In genomic region chr8:122074442-122074841, GRCm38 (mm10) we compare ENCODE assay signal across 21 mouse cellular contexts.
DNase-seq lines count a peak whose midpoint lies in the region; ATAC-seq and TF ChIP-seq lines count a peak whose summit lies in the region.
"Had no signal": no experiment of that assay in that cellular context is flagged by ENCODE, and none has a peak within 500 bp of the region (broad histone marks: within the 10 kb centered on the region; RNA-seq: fewer than 3 reads in every experiment).

No protein-coding gene starts in this region.

- peaks cover 15% of the 10 kb centered on the region for H3K4me1 ChIP-seq in lung, embryonic 16.5 days (replicated peaks; ENCODE audit: control insufficient read depth, insufficient read depth, low read length)
- H3K4me1 ChIP-seq in lung, adult 2 months (ENCODE audit: control insufficient read depth, insufficient read depth, low read length), result no peaks in the 10 kb centered on the region
- peaks cover 9% of the 10 kb centered on the region for H3K4me1 ChIP-seq in embryonic facial prominence, embryonic 14.5 days (ENCODE audit: control insufficient read depth, insufficient read depth, low read length)
- H3K4me1 ChIP-seq: forebrain, embryonic 13.5 days; liver, embryonic 13.5 days had no signal

- H3K9me3 ChIP-seq in lung, embryonic 16.5 days (ENCODE audit: control insufficient read depth, low read length), result no peaks in the 10 kb centered on the region
- no peaks in the 10 kb centered on the region for H3K9me3 ChIP-seq in embryonic facial prominence, embryonic 14.5 days (ENCODE audit: control insufficient read depth, low read length)
- H3K9me3 ChIP-seq: embryonic facial prominence, embryonic 13.5 days; forebrain, embryonic 13.5 days; G1E; heart, embryonic 15.5 days; liver, embryonic 13.5 days; midbrain, embryonic 10.5 days had no signal

- DNase-seq in lung, adult 2 months, result no peak
- peak; percentile 23 for DNase-seq in embryonic facial prominence, embryonic 14.5 days (ENCODE audit: low spot score)
- peak; percentile 13 for DNase-seq in lung, postnatal 14 days
- no peak for DNase-seq in left cerebral cortex, adult 9 months (ENCODE audit: low spot score in 2 of 2)
- DNase-seq in thymus, postnatal 4 days, result no peak
- DNase-seq in kidney, postnatal 36 days, result no peak
- DNase-seq: adrenal gland, postnatal 10 days; B cell, adult 2 months; cerebellum, adult 9-10 months; heart, postnatal 4 days; kidney, postnatal 25 days; liver, embryonic 13.5 days; thymus, postnatal 14 days had no signal

- no peak overlapping the region for H3K4me3 ChIP-seq in lung, embryonic 16.5 days (ENCODE audit: low read length)
- H3K4me3 ChIP-seq in lung, adult 2 months (replicated peaks; ENCODE audit: extremely low read depth, low read depth, low read length), result no peak overlapping the region
- no peak overlapping the region for H3K4me3 ChIP-seq in embryonic facial prominence, embryonic 14.5 days (ENCODE audit: low read depth, low read length)
- H3K4me3 ChIP-seq: embryonic facial prominence, embryonic 13.5 days; forebrain, embryonic 13.5 days; heart, embryonic 15.5 days; liver, embryonic 13.5 days; midbrain, embryonic 10.5 days had no signal

- TF ChIP-seq CTCF in lung, adult 2 months (IDR thresholded peaks at IDR 0.05; ENCODE audit: insufficient read depth, low read length), result no peak

- H3K9ac ChIP-seq in lung, embryonic 16.5 days (ENCODE audit: low read length), result no peak overlapping the region
- no peak overlapping the region for H3K9ac ChIP-seq in embryonic facial prominence, embryonic 14.5 days (ENCODE audit: low read depth, low read length)
- H3K9ac ChIP-seq: embryonic facial prominence, embryonic 13.5 days; forebrain, embryonic 13.5 days; heart, embryonic 15.5 days; hindbrain, embryonic 14.5 days; liver, embryonic 13.5 days had no signal

- TF ChIP-seq POLR2A in lung, adult 2 months (IDR thresholded peaks at IDR 0.05; ENCODE audit: borderline replicate concordance, extremely low read depth, low read depth, low read length), result no peak

- H3K4me2 ChIP-seq in lung, embryonic 16.5 days (ENCODE audit: low read depth, low read length), result no peak overlapping the region
- H3K4me2 ChIP-seq in embryonic facial prominence, embryonic 14.5 days (ENCODE audit: low read depth, low read length), result no peak overlapping the region
- H3K4me2 ChIP-seq: embryonic facial prominence, embryonic 13.5 days; forebrain, embryonic 13.5 days; heart, embryonic 15.5 days; hindbrain, embryonic 14.5 days; liver, embryonic 13.5 days had no signal

- 24% methylated on average over 9 of the region's 9 CpGs for WGBS in lung, embryonic 16.5 days
- WGBS in lung, adult 2 months, result 37% methylated on average over 9 of the region's 9 CpGs
- WGBS in embryonic facial prominence, embryonic 14.5 days, result 55% methylated on average over 9 of the region's 9 CpGs

- peaks cover 5% of the 10 kb centered on the region; the same call in 1 of the 2 replicates for H3K27me3 ChIP-seq in lung, embryonic 16.5 days (ENCODE audit: control insufficient read depth, insufficient read depth, low read depth, low read length)
- H3K27me3 ChIP-seq in embryonic facial prominence, embryonic 14.5 days (replicated peaks; ENCODE audit: control insufficient read depth, insufficient read depth, low read length), result no peaks in the 10 kb centered on the region
- H3K27me3 ChIP-seq: forebrain, embryonic 13.5 days had no signal

- peak; percentile 45; the same call in 1 of the 2 replicates for ATAC-seq in lung, embryonic 16.5 days (ENCODE audit: low read depth)
- ATAC-seq in embryonic facial prominence, embryonic 14.5 days (ENCODE audit: low read depth), result peak; percentile 30; the same call in 1 of the 2 replicates
- ATAC-seq: forebrain, embryonic 13.5 days; inflammation-experienced regulatory T-cells, adult 6 months had no signal

- H3K36me3 ChIP-seq in lung, embryonic 16.5 days (ENCODE audit: control insufficient read depth, insufficient read depth, low read length), result no peaks in the 10 kb centered on the region
- H3K36me3 ChIP-seq in embryonic facial prominence, embryonic 14.5 days (ENCODE audit: control insufficient read depth, insufficient read depth, low read length), result no peaks in the 10 kb centered on the region
- H3K36me3 ChIP-seq: embryonic facial prominence, embryonic 13.5 days; G1E; heart, embryonic 15.5 days; liver, embryonic 13.5 days; midbrain, embryonic 10.5 days had no signal

- H3K27ac ChIP-seq in lung, embryonic 16.5 days (ENCODE audit: low read length), result no peak overlapping the region
- no peak overlapping the region for H3K27ac ChIP-seq in embryonic facial prominence, embryonic 14.5 days (replicated peaks; ENCODE audit: low read depth, low read length)
- H3K27ac ChIP-seq: embryonic facial prominence, embryonic 13.5 days; forebrain, embryonic 13.5 days; heart, embryonic 15.5 days; hindbrain, embryonic 14.5 days; liver, embryonic 13.5 days; midbrain, embryonic 10.5 days had no signal

Comparison
In these comparisons a context has a peak if more than half of its experiments do, and no peak if none do; other contexts are left out.
1. DNase-seq: peak in embryonic facial prominence, embryonic 14.5 days (single experiment) and lung, postnatal 14 days (single experiment); none in lung, adult 2 months (single experiment), left cerebral cortex, adult 9 months (0 of 2), thymus, postnatal 4 days (single experiment) and kidney, postnatal 36 days (0 of 2).